Mouse (Mus musculus) bone marrow, adult 2 months (tissue): ENCODE data around the gene Kalrn. TPM values are rescaled to one million over a fixed set of nuclear protein-coding genes. Genes with fewer than 3 reads are reported as not detected.

Source experiments
- H3K27ac ChIP-seq: fragments of 200-500 bp; 2 replicates; pipeline ENCODE4 v1.5.1; 2012; ENCODE audit warnings: low read depth, mild to moderate bottlenecking, control low read depth, inconsistent platforms, low read length; ENCODE audit not compliant: control insufficient read depth, poor library complexity, insufficient read depth
- H3K4me1 ChIP-seq: fragments of 200-500 bp; 2 replicates; pipeline ENCODE4 v1.6.1; 2011; ENCODE audit warnings: low read length; ENCODE audit not compliant: control insufficient read depth, insufficient read depth
- H3K4me3 ChIP-seq: fragments of 200-500 bp; replicated peaks from 2 replicates; pipeline ENCODE3; 2011; ENCODE audit warnings: mild to moderate bottlenecking, low read depth, low read length, control low read depth; ENCODE audit not compliant: control insufficient read depth
- CTCF ChIP-seq: fragments of 200-500 bp; IDR thresholded peaks from 2 replicates; pipeline ENCODE4 v1.5.1; 2011; ENCODE audit warnings: low read length, control low read depth; ENCODE audit not compliant: control insufficient read depth, insufficient read depth
- POLR2A ChIP-seq: fragments of 200-500 bp; IDR thresholded peaks from 2 replicates; pipeline ENCODE4 v1.6.1; 2011; ENCODE audit warnings: low read depth, mild to moderate bottlenecking, control low read depth, low read length, borderline replicate concordance; ENCODE audit not compliant: control insufficient read depth
- WGBS: fragments of 180-500 bp; shearing (Covaris S2); methylation state at CpG from one replicate; pipeline ENCODE4 v1.1.7; 2018; 5-methylcytosine and 5-hydroxymethylcytosine counted together
- polyA plus RNA-seq: library from polyadenylated mRNA; stranded (reverse); fragments of >200 nt; gene quantifications from 2 replicates; pipeline ENCODE4 v1.2.4, GENCODE M21; 2011; ENCODE audit warnings: low replicate concordance; ENCODE audit not compliant: missing spikeins, insufficient read depth, insufficient read length

The Kalrn gene
- polyA plus RNA-seq, 1 experiment = 72.1 TPM

GRCm38 (mm10) chr16:34395221-34395811 lies 178.0 kb downstream of the Kalrn start:
- no peaks in the 10 kb centered on the region for H3K4me1 ChIP-seq
- no peak overlapping the region for H3K4me3 ChIP-seq
- TF ChIP-seq CTCF = no peak
- no peak for TF ChIP-seq POLR2A
- H3K27ac ChIP-seq = no peak overlapping the region

GRCm38 (mm10) chr16:34389520-34390271 lies 183.6 kb downstream of the Kalrn start:
- H3K4me1 ChIP-seq = no peaks in the 10 kb centered on the region
- no peak for TF ChIP-seq CTCF
- TF ChIP-seq POLR2A = no peak
- 72% methylated on average over 5 of the region's 5 CpGs for WGBS
- H3K27ac ChIP-seq = no peak overlapping the region
- no peak overlapping the region for H3K4me3 ChIP-seq

- H3K4me1 ChIP-seq = no peaks in the 10 kb centered on the region
- TF ChIP-seq POLR2A = no peak
- TF ChIP-seq CTCF = no peak
- no peak overlapping the region for H3K4me3 ChIP-seq
- no peak overlapping the region for H3K27ac ChIP-seq
- 69% methylated on average over 6 of the region's 6 CpGs for WGBS
These were observed 184.5 kb downstream of the Kalrn start for GRCm38 (mm10) chr16:34388871-34389270.

GRCm38 (mm10) chr16:34385065-34385464 lies 188.3 kb downstream of the Kalrn start:
- 79% methylated on average over 8 of the region's 8 CpGs for WGBS
- Histone ChIP-seq H3K27ac (no peak overlapping the region), H3K4me1 (no peaks in the 10 kb centered on the region), H3K4me3 (no peak overlapping the region)
- no peak for TF ChIP-seq POLR2A
- no peak for TF ChIP-seq CTCF

- 83% methylated on average over 4 of the region's 4 CpGs for WGBS
- H3K4me1 ChIP-seq = no peaks in the 10 kb centered on the region
These were observed 190.3 kb downstream of the Kalrn start for GRCm38 (mm10) chr16:34382992-34383391.

GRCm38 (mm10) chr16:34376166-34376857 lies 197.0 kb downstream of the Kalrn start:
- H3K27ac ChIP-seq = no peak overlapping the region
- H3K4me1 ChIP-seq = no peaks in the 10 kb centered on the region
- TF ChIP-seq POLR2A = no peak
- no peak for TF ChIP-seq CTCF
- no peak overlapping the region for H3K4me3 ChIP-seq
- WGBS = 78% methylated on average over 12 of the region's 12 CpGs

More at GRCm38 (mm10) chr16:34382992-34383391, 190.3 kb downstream of the Kalrn start:
- no peak overlapping the region for H3K27ac ChIP-seq
- TF ChIP-seq CTCF (no peak), POLR2A (no peak)
- H3K4me3 ChIP-seq = no peak overlapping the region

GRCm38 (mm10) chr16:34373519-34373918 lies 199.8 kb downstream of the Kalrn start:
- 60% methylated on average over 4 of the region's 4 CpGs for WGBS
- Histone ChIP-seq H3K4me3 (no peak overlapping the region), H3K4me1 (no peaks in the 10 kb centered on the region), H3K27ac (no peak overlapping the region)
- TF ChIP-seq POLR2A (no peak), CTCF (no peak)

GRCm38 (mm10) chr16:34372103-34372741 lies 201.1 kb downstream of the Kalrn start:
- TF ChIP-seq POLR2A = no peak
- no peak for TF ChIP-seq CTCF
- no peak overlapping the region for H3K27ac ChIP-seq
- H3K4me3 ChIP-seq = no peak overlapping the region
- 72% methylated on average over 15 of the region's 15 CpGs for WGBS
- H3K4me1 ChIP-seq = no peaks in the 10 kb centered on the region
